Mouse (Mus musculus) gastrocnemius, postnatal 36 days (tissue): ENCODE data around the gene Icam1. TPM values are rescaled to one million over a fixed set of nuclear protein-coding genes. Genes with fewer than 3 reads are reported as not detected.
"Not testable (repeated sequence)": the region's sequence is repeated elsewhere in the genome, so short reads cannot be mapped to it uniquely, and the experiment has no call there.

Experiments
- DNase-seq, 2 experiments: peaks; one replicate each; pipeline ENCODE4 v3.0.0; 2022
- intact Hi-C: fragments of 180-260 bp; cut with DNase I; formaldehyde crosslinking; loops from one replicate; pipeline ENCODE4 v1.15.1; 2025
- microRNA-seq, 2 experiments: library from miRNA; unstranded; fragments of <30 nt; microRNA quantifications; one replicate each; pipeline ENCODE4 v1.2.0; 2021
- total RNA-seq, 2 experiments: library from RNA; stranded (reverse); gene quantifications; 2 replicates each; pipeline ENCODE4 v1.2.3; 2021

Icam1 gene
- total RNA-seq, 2 experiments from 2014 or later = 1.9 to 2.1 TPM

DNA sequence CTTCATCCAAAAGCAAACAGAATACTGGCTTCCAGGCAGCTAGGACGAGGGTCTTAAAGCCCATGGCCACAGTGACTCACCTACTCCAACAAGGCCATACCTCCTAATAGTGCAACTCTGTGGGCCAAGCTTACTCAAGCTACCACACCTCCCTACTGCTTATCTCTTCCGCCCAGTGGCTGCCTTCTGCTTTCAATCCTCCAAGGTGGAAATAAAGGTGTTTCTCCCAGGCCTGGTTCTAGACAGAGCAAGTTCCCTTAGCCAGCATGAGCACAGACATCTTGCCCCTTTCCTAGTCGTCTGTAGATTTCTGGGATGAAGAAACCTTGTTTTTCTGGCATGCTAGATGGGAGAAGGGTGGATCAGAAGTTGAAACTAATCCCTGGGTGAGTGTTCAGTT lies 24.0 kb downstream of the Icam1 start:
- intact Hi-C loops = no loop called here
- DNase-seq = no peak

- intact Hi-C loops = no loop called here
- DNase-seq = no peak
Measured at GRCm38 (mm10) chr9:21041308-21041707, 25.5 kb downstream of the Icam1 start.

GRCm38 (mm10) chr9:21043563-21043962 lies 27.8 kb downstream of the Icam1 start:
- intact Hi-C loops = no loop called here
- DNase-seq = no peak

DNA sequence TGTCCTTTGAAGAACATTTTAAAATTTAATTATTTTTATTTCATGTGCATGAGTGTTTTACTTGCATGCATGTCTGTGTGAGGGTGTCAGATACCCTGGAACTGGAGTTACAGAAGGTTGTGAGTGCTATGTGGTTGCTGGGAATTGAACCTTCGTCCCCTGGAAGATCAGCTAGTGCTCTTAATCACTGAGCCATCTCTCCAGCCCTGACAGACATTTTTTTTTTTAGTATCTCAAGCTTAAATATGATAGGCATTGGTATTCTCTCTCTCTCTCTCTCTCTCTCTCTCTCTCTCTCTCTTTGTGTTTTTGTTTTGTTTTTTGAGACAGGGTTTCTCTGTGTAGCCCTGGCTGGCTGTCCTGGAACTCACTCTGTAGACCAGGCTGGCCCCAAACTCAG lies 29.0 kb downstream of the Icam1 start:
- intact Hi-C loops, DNase-seq: not testable (repeated sequence)

DNA sequence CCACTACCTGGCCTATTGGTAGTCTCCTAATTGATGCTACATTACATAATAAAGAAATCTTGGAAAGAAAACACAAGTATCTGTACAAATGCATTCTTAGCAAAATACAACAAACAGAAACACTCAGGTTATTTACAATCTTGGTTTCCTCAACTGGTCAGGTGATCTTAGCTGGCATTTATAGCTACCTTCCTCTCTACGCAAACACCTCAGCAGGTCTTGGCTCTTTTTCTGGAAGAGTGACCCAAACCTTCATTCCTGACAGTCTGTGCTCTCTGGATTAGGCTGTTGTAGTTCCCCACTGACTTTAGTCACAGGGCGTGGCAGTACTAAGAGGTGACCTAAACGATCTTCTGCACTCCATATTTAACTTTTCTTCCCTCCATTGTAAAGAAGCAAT lies 29.4 kb downstream of the Icam1 start:
- intact Hi-C loops = no loop called here
- no peak for DNase-seq

DNA sequence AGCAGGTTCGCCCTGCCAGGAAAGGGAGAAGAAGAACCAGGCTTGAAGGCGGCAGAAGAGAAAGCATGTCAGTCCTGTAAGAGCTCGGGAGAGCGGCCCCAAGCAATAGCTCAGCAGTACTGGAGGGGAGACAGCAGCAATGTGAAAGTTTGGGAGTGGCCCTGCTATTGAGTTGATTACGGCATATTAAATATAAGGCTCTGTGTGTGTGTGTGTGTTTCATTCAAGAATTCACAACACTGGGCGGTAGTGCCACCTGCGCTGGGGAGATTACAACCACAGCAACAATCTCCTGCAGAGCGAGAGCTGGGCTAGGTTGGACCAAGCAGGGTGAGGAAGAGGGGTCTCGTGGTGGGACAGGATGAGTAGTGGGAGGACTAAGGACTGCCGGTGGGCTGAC lies 35.8 kb downstream of the Icam1 start:
- intact Hi-C loops = no loop called here
- no peak for DNase-seq

GRCm38 (mm10) chr9:21062928-21063327 lies 47.1 kb downstream of the Icam1 start:
- intact Hi-C loops = no loop called here
- DNase-seq = no peak

DNA sequence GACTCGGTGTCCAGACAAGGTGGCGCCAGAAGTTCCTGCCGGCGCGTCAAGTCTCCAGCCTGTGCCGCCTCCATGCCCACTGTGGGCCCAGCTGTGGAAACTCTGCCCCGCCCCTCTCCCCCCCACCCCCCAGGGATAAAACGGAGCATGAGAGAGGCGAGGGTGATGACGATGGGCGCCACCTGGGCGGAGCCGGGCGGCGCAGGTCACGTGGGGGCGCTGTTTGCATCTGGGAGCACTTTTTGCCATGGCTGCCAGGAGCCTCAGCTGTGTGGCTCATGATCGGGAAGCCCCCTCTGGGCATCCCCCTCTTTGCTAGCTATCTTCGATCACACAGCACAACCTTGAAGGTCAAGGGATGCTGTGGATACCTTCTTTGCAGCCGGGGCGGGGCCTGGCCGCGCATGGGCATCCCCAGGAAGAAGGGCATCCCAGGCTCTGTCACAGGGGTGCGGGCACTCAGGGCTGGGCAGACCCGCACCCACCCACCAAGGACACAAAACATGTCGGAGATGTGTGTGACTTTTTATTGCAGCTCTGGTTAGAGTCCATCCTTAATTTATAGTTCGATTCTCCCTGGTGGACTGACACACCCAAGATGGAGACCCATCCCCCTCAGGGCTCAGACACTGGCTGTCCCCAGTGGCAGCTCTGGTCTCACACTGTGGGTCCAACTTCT lies 51.4 kb downstream of the Icam1 start, which contains the start of gene Zglp1:
Zglp1 (minus strand) TSS at position 88 of the 679 bp plus-strand sequence.
- intact Hi-C loops = no loop called here
- DNase-seq = no peak

DNA sequence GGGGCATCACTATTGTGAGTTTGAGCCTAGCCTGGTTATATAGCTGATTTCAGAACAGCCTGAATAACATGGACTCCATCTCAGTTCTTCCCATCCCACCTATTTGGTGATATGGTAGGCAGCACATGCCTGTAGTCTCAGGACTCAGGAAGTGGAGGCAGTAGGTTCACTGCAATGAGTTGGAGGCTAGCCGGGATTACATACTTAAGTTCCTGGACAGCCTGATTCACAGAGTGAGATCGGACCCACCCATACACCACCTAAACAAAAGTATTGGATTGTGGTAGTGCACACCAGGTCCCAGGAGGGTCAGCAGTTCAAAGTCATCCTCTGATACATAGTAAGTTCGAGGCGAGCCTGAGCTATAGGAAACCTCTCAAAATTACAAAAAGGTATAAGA lies 56.9 kb downstream of the Icam1 start:
- no peak for DNase-seq
- intact Hi-C loops = no loop called here

- peak; percentile 82 to 83 for DNase-seq
- intact Hi-C loops = no loop called here
Measured at GRCm38 (mm10) chr9:21073044-21073840, 57.5 kb downstream of the Icam1 start, which contains the start of the genes Gm49373 and Fdx1l. Gene Gm49373 (minus strand): TSS chr9:21073096. Gene Fdx1l (minus strand): TSS chr9:21073614.

DNA sequence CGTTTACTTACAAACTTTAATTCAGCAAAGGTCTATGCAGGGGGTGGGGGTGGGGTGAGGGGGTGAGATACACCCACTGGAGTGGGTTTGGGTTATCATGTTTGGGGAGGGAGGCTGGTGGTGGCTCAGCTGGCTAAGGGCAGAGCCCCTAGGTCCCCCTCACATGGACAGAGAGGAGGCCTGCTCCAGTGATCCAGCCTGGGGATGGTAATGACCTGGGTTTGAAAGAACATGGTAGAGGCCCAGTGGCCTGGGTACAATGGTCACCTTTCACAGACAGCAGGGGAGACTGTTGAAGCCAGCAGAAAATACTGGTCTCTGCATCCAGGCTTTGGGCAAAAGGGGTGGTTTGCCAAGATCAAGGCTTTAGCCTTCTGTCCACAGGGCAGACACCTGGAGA lies 58.4 kb downstream of the Icam1 start:
- no peak for DNase-seq
- intact Hi-C loops = no loop called here

DNA sequence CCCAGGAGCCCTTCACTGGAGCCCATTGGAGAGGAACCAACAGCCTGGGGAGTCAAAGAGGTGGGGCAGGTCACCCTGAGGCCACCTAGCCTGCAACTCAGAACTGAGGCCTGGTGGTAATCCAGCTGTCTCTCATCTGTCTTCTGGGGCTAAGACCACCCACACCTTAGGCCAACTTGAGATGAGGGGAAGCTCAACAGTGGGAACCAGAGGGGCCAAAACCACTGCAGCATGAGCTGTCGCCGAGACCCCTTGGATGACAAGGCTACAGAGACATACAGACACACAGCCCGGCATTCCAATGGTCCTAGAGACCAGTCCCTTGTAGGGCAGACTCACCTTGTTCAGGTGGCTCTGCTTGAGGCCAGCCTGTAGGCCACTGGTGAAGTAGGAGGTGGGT lies 59.8 kb downstream of the Icam1 start:
- no peak for DNase-seq

More for the DNA sequence above, 59.8 kb downstream of the Icam1 start:
- intact Hi-C loops = no loop called here

Small RNAs within 50 kb of the gene (microRNA-seq; reads per million reads assigned to microRNA genes)
- 0 reads per million in 2 experiments for gene Mir1900
- 0 to 0.36 reads per million in 2 experiments for gene Mir7082

Other genes starting within 250 kb of the Icam1 start
- gene Col5a3, start 200.9 kb upstream of the Icam1 start, total RNA-seq = 10 to 100 TPM; 26.1 to 33.6 TPM
- gene Rdh8, start 197.5 kb upstream of the Icam1 start, total RNA-seq = under 1 TPM; 0.17 to 0.23 TPM
- gene A230050P20Rik, start 147.3 kb upstream of the Icam1 start, total RNA-seq = 1 to 10 TPM; 1.7 TPM
- 1 to 10 TPM; 3.8 to 5.2 TPM for gene Angptl6, start 136.3 kb upstream of the Icam1 start, total RNA-seq
- gene Ppan, start 127.8 kb upstream of the Icam1 start, total RNA-seq = 1 to 10 TPM; 6.1 to 8.7 TPM
- gene Eif3g, start 117.4 kb upstream of the Icam1 start, total RNA-seq = 10 to 100 TPM; 88.8 to 96.0 TPM
- gene Dnmt1, start 56.1 kb upstream of the Icam1 start, total RNA-seq = 1 to 10 TPM; 6.0 to 7.7 TPM
- 1 to 10 TPM; 1.5 to 1.6 TPM for gene S1pr2, start 39.2 kb upstream of the Icam1 start, total RNA-seq
- gene Mrpl4, start 13.2 kb upstream of the Icam1 start, total RNA-seq = 10 to 100 TPM; 58.5 to 58.7 TPM
- 1 to 10 TPM; 1.2 to 1.7 TPM for gene Icam4, start 13.4 kb downstream of the Icam1 start, total RNA-seq
- gene Icam5, start 16.1 kb downstream of the Icam1 start, total RNA-seq = not detected
- not detected for gene Zglp1, start 51.1 kb downstream of the Icam1 start, total RNA-seq
- under 1 TPM in 1 of 2 experiments, not detected in 1; 0.17 TPM for gene Gm49373, start 57.1 kb downstream of the Icam1 start, total RNA-seq
- gene Fdx1l, start 57.6 kb downstream of the Icam1 start, total RNA-seq = 10 to 100 TPM; 37.5 to 40.4 TPM
- gene Gm38431, start 76.0 kb downstream of the Icam1 start, total RNA-seq = 1 to 10 TPM; 1.6 TPM
- gene Raver1, start 76.0 kb downstream of the Icam1 start, total RNA-seq = 10 to 100 TPM; 13.8 to 17.9 TPM
- 1 to 10 TPM; 4.2 to 4.4 TPM for gene Tyk2, start 115.3 kb downstream of the Icam1 start, total RNA-seq
- gene Cdc37, start 134.0 kb downstream of the Icam1 start, total RNA-seq = 100 to 1,000 TPM; 123 to 126 TPM
- gene Pde4a, start 149.7 kb downstream of the Icam1 start, total RNA-seq = 10 to 100 TPM; 42.2 to 53.9 TPM
- 10 to 100 TPM; 56.5 to 58.3 TPM for gene Keap1, start 223.4 kb downstream of the Icam1 start, total RNA-seq
- under 1 TPM in 1 of 2 experiments, not detected in 1; 0.12 TPM for gene S1pr5, start 232.5 kb downstream of the Icam1 start, total RNA-seq
- 10 to 100 TPM; 62.0 to 65.7 TPM for gene Atg4d, start 249.3 kb downstream of the Icam1 start, total RNA-seq